ENCODE assay signal across 16 mouse cellular contexts in genomic region chr11:20559951-20560642, GRCm38 (mm10). TPM values are rescaled to one million over a fixed set of nuclear protein-coding genes. Genes with fewer than 3 reads are reported as not detected.
DNase-seq lines count a peak whose midpoint lies in the region; ATAC-seq and TF ChIP-seq lines count a peak whose summit lies in the region.
"Had no signal": no experiment of that assay in that cellular context is flagged by ENCODE, and none has a peak within 500 bp of the region (broad histone marks: within the 10 kb centered on the region; RNA-seq: fewer than 3 reads in every experiment).

No protein-coding gene starts in this region.

- no peak for TF ChIP-seq POLR2A in myocyte (IDR thresholded peaks at IDR 0.05; ENCODE audit: insufficient read length, low read depth)

- H3K4me1 ChIP-seq in kidney, postnatal 0 days (replicated peaks; ENCODE audit: insufficient read depth, low read length) = 0 out of 2 replicates have a peak, but pooled peaks cover 9% of the 10 kb centered on the region

- no peak for TF ChIP-seq CTCF in kidney, postnatal 0 days (IDR thresholded peaks at IDR 0.05; ENCODE audit: low read depth)

- peaks cover 4% of the 10 kb centered on the region; the same call in 1 of the 2 replicates for H3K9me3 ChIP-seq in kidney, postnatal 0 days (replicated peaks; ENCODE audit: low read length)
- H3K9me3 ChIP-seq: embryonic facial prominence, embryonic 12.5 days had no signal

- H3K27ac ChIP-seq in kidney, postnatal 0 days = no peak overlapping the region
- H3K27ac ChIP-seq: embryonic facial prominence, embryonic 12.5 days had no signal

- H3K36me3 ChIP-seq in kidney, postnatal 0 days (ENCODE audit: insufficient read depth, low read length) = no peaks in the 10 kb centered on the region
- no peaks in the 10 kb centered on the region for H3K36me3 ChIP-seq in myocyte (ENCODE audit: control insufficient read depth, insufficient read depth)
- H3K36me3 ChIP-seq: embryonic facial prominence, embryonic 12.5 days; midbrain, embryonic 10.5 days had no signal

- DNase-seq in kidney, postnatal 0 days (ENCODE audit: low spot score) = no peak
- DNase-seq in kidney, adult 11 months = no peak
- DNase-seq in liver = peak; percentile 59
- DNase-seq in frontal cortex, postnatal 14 days (ENCODE audit: low spot score in 2 of 2) = no peak
- DNase-seq in natural killer cell, adult 2 months (ENCODE audit: low spot score in 2 of 2) = no peak
- DNase-seq: cerebellum, adult 2 months; gastrocnemius, postnatal 10 days; kidney, postnatal 10 days; lung, postnatal 10 days; right cerebral cortex, postnatal 25 days had no signal

- H3ac ChIP-seq in myocyte (ENCODE audit: control insufficient read depth, insufficient read length) = no peak overlapping the region

- WGBS in kidney, postnatal 0 days = 62% methylated on average over 10 of the region's 10 CpGs

- no peak for ATAC-seq in kidney, postnatal 0 days (replicated peaks; ENCODE audit: low FRiP score, low read depth)
- peak; percentile 54; the same call in 1 of the 2 replicates for ATAC-seq in erythroblast, adult 5-6 weeks (replicated peaks; ENCODE audit: low FRiP score, poor library complexity, severe bottlenecking)
- ATAC-seq: forebrain, embryonic 16.5 days had no signal

- H3K9ac ChIP-seq in kidney, postnatal 0 days (ENCODE audit: low read depth, low read length) = no peak overlapping the region
- H3K9ac ChIP-seq: embryonic facial prominence, embryonic 12.5 days had no signal

- H3K27me3 ChIP-seq in kidney, postnatal 0 days (ENCODE audit: insufficient read depth, low read length) = no peaks in the 10 kb centered on the region
- no peaks in the 10 kb centered on the region for H3K27me3 ChIP-seq in myocyte (ENCODE audit: control insufficient read depth, insufficient read depth, insufficient read length)
- H3K27me3 ChIP-seq: CH12.LX; embryonic facial prominence, embryonic 12.5 days had no signal

- H3K79me2 ChIP-seq in myocyte (ENCODE audit: control insufficient read depth, insufficient read depth) = peaks cover 36% of the 10 kb centered on the region

- peak overlapping the region; percentile 21; the same call in 1 of the 2 replicates for H3K4me2 ChIP-seq in kidney, postnatal 0 days (ENCODE audit: low read length)
- H3K4me2 ChIP-seq in myocyte (ENCODE audit: low read depth) = peak overlapping the region; percentile 63

- no peak overlapping the region for H3K4me3 ChIP-seq in kidney, postnatal 0 days (replicated peaks; ENCODE audit: low read depth, low read length)
- no peak overlapping the region for H3K4me3 ChIP-seq in myocyte
- H3K4me3 ChIP-seq: embryonic facial prominence, embryonic 12.5 days had no signal

TF ChIP-seq in myocyte, 11 proteins besides CTCF, POLR2A, EP300 and RAD21:
- TF ChIP-seq MYOG (IDR thresholded peaks at IDR 0.05; ENCODE audit: control insufficient read depth in 1 of 3, insufficient read depth in 1 of 3, insufficient read length in 2 of 3, low read depth in 2 of 3) (no peak), REST (IDR thresholded peaks at IDR 0.05; ENCODE audit: insufficient read depth, insufficient read length) (no peak), TCF3 (IDR thresholded peaks at IDR 0.05; ENCODE audit: insufficient read length, low read depth) (no peak), POLR2AphosphoS2 (IDR thresholded peaks at IDR 0.05; ENCODE audit: insufficient read length, low read depth) (no peak)
TF ChIP-seq in myocyte: peak in this region for 0.

RNA-seq across cellular contexts. Expression of gene Sertad2, which starts 17.0 kb away (rescaled TPM):
- 36.0 and 40.9 TPM in 2 replicates for polyA plus RNA-seq in kidney, postnatal 0 days (2015; fragmentation: Nextera tagmentation; extraction: Ambion mirVana)
- total RNA-seq in erythroblast, adult 5-6 weeks (2015; ENCODE audit: low replicate concordance) = 113 and 141 TPM in 2 replicates
- 153 and 159 TPM in 2 replicates for total RNA-seq in erythroblast, adult 5-6 weeks (2017; ENCODE audit: low replicate concordance)
- 20.9 TPM for polyA plus RNA-seq in myocyte (2012; fragmentation: generic; extraction: Trizol)
